Mouse (Mus musculus): ENCODE measurements around the gene Dohh. TPM values are rescaled to one million over a fixed set of nuclear protein-coding genes. Genes with fewer than 3 reads are reported as not detected.

Gene Dohh
- total and polyA plus RNA-seq, 3 experiments, result 78.2 to 131 (median 81.7) TPM

- peaks cover 36 to 64% of the 10 kb centered on the region in 2 experiments for H3K4me1 ChIP-seq (ENCODE audit: control insufficient read depth in 1 of 2, insufficient read depth in 2 of 2)
- peaks cover 34% of the 10 kb centered on the region for H3K27me3 ChIP-seq (replicated peaks)
- dilution Hi-C loops (cut with MboI; ENCODE audit: extremely low pct_ligation_motif_present, extremely low pct_unique_long_range_greater_than_20kb, low sequenced_read_pairs), result no loop called here
- peak overlapping the region; percentile 58 to 74 (median 64) for H3K4me3 ChIP-seq (replicated peaks in 1 of 3; ENCODE audit: low read depth in 2 of 3, low read length in 2 of 3, poor library complexity in 1 of 3)
- H3K27ac ChIP-seq (ENCODE audit: insufficient read depth, low read depth), result peak overlapping the region; percentile 95
- H3K9me3 ChIP-seq (replicated peaks; ENCODE audit: low read length), result no peaks in the 10 kb centered on the region
- TF ChIP-seq BHLHE40 (IDR thresholded peaks at IDR 0.05; ENCODE audit: low read depth, low read length) (peak; percentile 48; the same call in 1 of the 2 replicates), NRF1 (IDR thresholded peaks at IDR 0.05; ENCODE audit: low read depth, low read length) (no peak)
- peak overlapping the region; percentile 73 for H3K4me2 ChIP-seq (ENCODE audit: insufficient read depth, low read depth, poor library complexity, severe bottlenecking)
- in situ Hi-C loops (cut with MboI; ENCODE audit: low pct_ligation_motif_present, low pct_unique_long_range_greater_than_20kb, low sequenced_read_pairs), result no loop called here
- H3K79me2 ChIP-seq (replicated peaks; ENCODE audit: control insufficient read depth, extremely low read depth, insufficient read depth, poor library complexity, severe bottlenecking), result peaks cover 7% of the 10 kb centered on the region
- H3K9ac ChIP-seq (ENCODE audit: insufficient read depth, low read depth), result peak overlapping the region; percentile 94
- no peak for DNase-seq (ENCODE audit: extremely low read depth)
- H3K36me3 ChIP-seq (replicated peaks in 1 of 2; ENCODE audit: control insufficient read depth in 1 of 2, insufficient read depth in 1 of 2, low read length in 1 of 2), result no peaks in the 10 kb centered on the region
Observed at GRCm38 (mm10) chr10:81430831-81431525, 46.8 kb downstream of the Dohh start.

GRCm38 (mm10) chr10:81431526-81432168, 47.4 kb downstream of the Dohh start:
- in situ Hi-C loops (cut with MboI; ENCODE audit: low pct_ligation_motif_present, low pct_unique_long_range_greater_than_20kb, low sequenced_read_pairs) (no loop called here), dilution Hi-C loops (cut with MboI; ENCODE audit: extremely low pct_ligation_motif_present, extremely low pct_unique_long_range_greater_than_20kb, low sequenced_read_pairs) (no loop called here)
- H3K27ac ChIP-seq (ENCODE audit: insufficient read depth, low read depth), result no peak overlapping the region; the same call in 1 of the 2 replicates
- TF ChIP-seq USF1 (IDR thresholded peaks at IDR 0.05; ENCODE audit: low read depth, low read length) (peak; percentile 32), BHLHE40 (IDR thresholded peaks at IDR 0.05; ENCODE audit: low read depth, low read length) (peak; percentile 27; the same call in 1 of the 2 replicates), MAX (IDR thresholded peaks at IDR 0.05; ENCODE audit: low read length) (peak; percentile 74), MXI1 (IDR thresholded peaks at IDR 0.05; ENCODE audit: low read depth, low read length) (peak; percentile 55; the same call in 1 of the 2 replicates), MAFK (IDR thresholded peaks at IDR 0.05; ENCODE audit: insufficient replicate concordance, low read length) (no peak), MYC (IDR thresholded peaks at IDR 0.05; ENCODE audit: low read depth, low read length) (peak; percentile 48; the same call in 1 of the 2 replicates)
- no peaks in the 10 kb centered on the region for H3K9me3 ChIP-seq (replicated peaks; ENCODE audit: low read length)
- H3K79me2 ChIP-seq (replicated peaks; ENCODE audit: control insufficient read depth, extremely low read depth, insufficient read depth, poor library complexity, severe bottlenecking), result peaks cover 1% of the 10 kb centered on the region
- H3K4me1 ChIP-seq (ENCODE audit: control insufficient read depth in 1 of 2, insufficient read depth in 2 of 2), result peaks cover 36 to 64% of the 10 kb centered on the region in 2 experiments
- H3K36me3 ChIP-seq (replicated peaks in 1 of 2; ENCODE audit: control insufficient read depth in 1 of 2, insufficient read depth in 1 of 2, low read length in 1 of 2), result no peaks in the 10 kb centered on the region
- peak overlapping the region in 1 of 3 experiments; percentile 74 for H3K4me3 ChIP-seq (replicated peaks in 1 of 3; ENCODE audit: low read depth in 2 of 3, low read length in 2 of 3, poor library complexity in 1 of 3)
- peak overlapping the region; percentile 73; the same call in 1 of the 2 replicates for H3K4me2 ChIP-seq (ENCODE audit: insufficient read depth, low read depth, poor library complexity, severe bottlenecking)
- no peak for DNase-seq (ENCODE audit: extremely low read depth)
- H3K27me3 ChIP-seq (replicated peaks), result peaks cover 30% of the 10 kb centered on the region
- peak overlapping the region; percentile 94; the same call in 1 of the 2 replicates for H3K9ac ChIP-seq (ENCODE audit: insufficient read depth, low read depth)

GRCm38 (mm10) chr10:81432169-81432867, 48.1 kb downstream of the Dohh start:
- no peaks in the 10 kb centered on the region for H3K36me3 ChIP-seq (replicated peaks in 1 of 2; ENCODE audit: control insufficient read depth in 1 of 2, insufficient read depth in 1 of 2, low read length in 1 of 2)
- dilution Hi-C loops (cut with MboI; ENCODE audit: extremely low pct_ligation_motif_present, extremely low pct_unique_long_range_greater_than_20kb, low sequenced_read_pairs) (no loop called here), in situ Hi-C loops (cut with MboI; ENCODE audit: low pct_ligation_motif_present, low pct_unique_long_range_greater_than_20kb, low sequenced_read_pairs) (no loop called here)
- H3K27ac ChIP-seq (ENCODE audit: insufficient read depth, low read depth), result no peak overlapping the region
- TF ChIP-seq TCF12 (IDR thresholded peaks at IDR 0.05; ENCODE audit: low read depth, low read length) (0 out of 2 replicates have a peak, but pooled peaks have one; percentile 12), USF1 (IDR thresholded peaks at IDR 0.05; ENCODE audit: low read depth, low read length) (no peak), JUND (conservative IDR thresholded peaks at IDR 0.05; ENCODE audit: low read depth, low read length) (no peak)
- peaks cover 34 to 61% of the 10 kb centered on the region in 2 experiments for H3K4me1 ChIP-seq (ENCODE audit: control insufficient read depth in 1 of 2, insufficient read depth in 2 of 2)
- H3K4me3 ChIP-seq (replicated peaks in 1 of 3; ENCODE audit: low read depth in 2 of 3, low read length in 2 of 3, poor library complexity in 1 of 3), result no peak overlapping the region
- H3K79me2 ChIP-seq (replicated peaks; ENCODE audit: control insufficient read depth, extremely low read depth, insufficient read depth, poor library complexity, severe bottlenecking), result no peaks in the 10 kb centered on the region
- H3K27me3 ChIP-seq (replicated peaks), result peaks cover 25% of the 10 kb centered on the region
- no peaks in the 10 kb centered on the region for H3K9me3 ChIP-seq (replicated peaks; ENCODE audit: low read length)
- DNase-seq (ENCODE audit: extremely low read depth), result no peak
- no peak overlapping the region for H3K9ac ChIP-seq (ENCODE audit: insufficient read depth, low read depth)
- no peak overlapping the region; the same call in 1 of the 2 replicates for H3K4me2 ChIP-seq (ENCODE audit: insufficient read depth, low read depth, poor library complexity, severe bottlenecking)

All from CH12.LX (cell line).